Mouse (Mus musculus) liver, embryonic 14.5 days (tissue): ENCODE measurements around the gene Atad3a. TPM values are rescaled to one million over a fixed set of nuclear protein-coding genes. Genes with fewer than 3 reads are reported as not detected.
A peak's percentile ranks its signal among the peaks of the same experiment; 100 is the strongest.

Experiments used
- ATAC-seq: fragments of 200-750 bp; cut with Nextera tagmentation; 2 replicates; pipeline ENCODE4 v1.8.0; 2017; ENCODE audit warnings: moderate number of reproducible peaks, mild to moderate bottlenecking, moderate library complexity; ENCODE audit not compliant: insufficient read depth
- DNase-seq, 3 experiments: peaks; one replicate each; pipeline ENCODE4 v3.0.0-alpha.2; 2012 to 2013; ENCODE audit warnings: low read depth in 3 of 3, low spot score in 3 of 3
- H3K27ac ChIP-seq: fragments of 300-500 bp; sonication (generic); 2 replicates; pipeline ENCODE4 v1.5.1; 2014; ENCODE audit warnings: moderate library complexity, mild to moderate bottlenecking, control low read depth, inconsistent platforms
- H3K27me3 ChIP-seq: fragments of 300-500 bp; sonication (generic); 2 replicates; pipeline ENCODE4 v1.6.1; 2014; ENCODE audit warnings: mild to moderate bottlenecking, low read length, moderate library complexity; ENCODE audit not compliant: control insufficient read depth, insufficient read depth
- H3K36me3 ChIP-seq: fragments of 300-500 bp; sonication (generic); replicated peaks from 2 replicates; pipeline ENCODE4 v1.6.1; 2014; ENCODE audit warnings: low read depth; ENCODE audit not compliant: control insufficient read depth, insufficient read depth
- H3K4me1 ChIP-seq, 2 experiments: fragments of 200-500 bp in 1 of 2; fragments of 300-500 bp in 1 of 2; sonication (generic) in 1 of 2; replicated peaks; 2 replicates each; pipeline ENCODE4 v1.6.1; 2012 to 2014; ENCODE audit warnings: antibody characterized with exemption in 1 of 2, inconsistent platforms in 1 of 2, low read length in 1 of 2; ENCODE audit not compliant: control insufficient read depth in 2 of 2, insufficient read depth in 2 of 2
- H3K4me2 ChIP-seq: fragments of 300-500 bp; sonication (generic); 2 replicates; pipeline ENCODE4 v1.6.1; 2014; ENCODE audit warnings: low read depth, mild to moderate bottlenecking, control low read depth, moderate library complexity
- H3K4me3 ChIP-seq, 2 experiments: fragments of 200-500 bp in 1 of 2; fragments of 300-500 bp in 1 of 2; sonication (generic) in 1 of 2; 2 replicates each; pipeline ENCODE4 v1.5.1; 2012 to 2014; ENCODE audit warnings: low read depth in 2 of 2, low read length in 2 of 2, mild to moderate bottlenecking in 2 of 2, control low read depth in 1 of 2, inconsistent platforms in 1 of 2, moderate library complexity in 1 of 2; ENCODE audit not compliant: insufficient read depth in 1 of 2
- H3K9ac ChIP-seq: fragments of 300-500 bp; sonication (generic); replicated peaks from 2 replicates; pipeline ENCODE4 v1.6.1; 2014; ENCODE audit warnings: mild to moderate bottlenecking, control low read depth, moderate library complexity
- H3K9me3 ChIP-seq: fragments of 300-500 bp; sonication (generic); 2 replicates; pipeline ENCODE4 v1.6.1; 2016; ENCODE audit warnings: low read length, mixed read lengths; ENCODE audit not compliant: control insufficient read depth
- CTCF ChIP-seq: IDR thresholded peaks from 2 replicates; pipeline ENCODE4 v1.5.1; 2016; ENCODE audit warnings: antibody characterized with exemption, low read depth, control low read depth
- EP300 ChIP-seq: IDR thresholded peaks from 2 replicates; pipeline ENCODE4 v1.6.1; 2016; ENCODE audit warnings: antibody characterized with exemption, low read depth
- WGBS: fragments of 180-500 bp; shearing (Covaris S2); extraction: QIAGEN DNeasy Blood & Tissue Kit; methylation state at CpG from one replicate; pipeline ENCODE4 v1.1.7; 2014; ENCODE audit not compliant: insufficient replicate concordance; 5-methylcytosine and 5-hydroxymethylcytosine counted together
- polyA plus RNA-seq, 2 experiments: library from polyadenylated mRNA; depleted of rRNA in 1 of 2; stranded (reverse) in 1 of 2; unstranded in 1 of 2; fragments of >200 nt; fragmentation: Nextera tagmentation in 1 of 2; extraction: Ambion mirVana in 1 of 2; gene quantifications; 2 replicates each; pipeline versions ENCODE4 v1.2.1 to v1.2.3; 2012 to 2014

Gene Atad3a
- polyA plus RNA-seq, 2 experiments = 31.2 to 41.8 TPM

- H3K36me3 ChIP-seq = peaks cover 20% of the 10 kb centered on the region
- no peak for TF ChIP-seq EP300
- TF ChIP-seq CTCF = no peak
- 82% methylated on average over 37 of the region's 37 CpGs for WGBS
Observed at GRCm38 (mm10) chr4:155739741-155740636, 20.9 kb downstream of the Atad3a start.

DNA sequence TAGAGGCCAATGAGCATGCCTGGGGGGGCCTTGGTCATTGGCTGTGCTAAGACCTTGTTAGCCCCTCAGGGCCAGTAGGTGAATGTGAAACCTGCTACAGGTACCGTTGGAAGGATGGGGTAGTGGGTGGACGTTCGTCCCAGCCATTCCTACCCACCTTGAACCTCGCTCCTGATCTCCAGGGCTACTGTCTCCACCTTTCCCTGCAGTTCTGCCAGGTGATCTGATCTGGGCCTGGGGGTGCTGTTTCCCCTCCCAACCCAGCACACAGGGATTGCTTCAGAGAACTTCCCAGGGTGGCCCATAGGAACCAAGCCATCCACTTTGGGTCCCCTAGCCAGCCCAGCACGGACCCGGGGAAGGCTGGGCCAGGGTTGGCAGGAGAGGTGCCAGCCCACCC is 21.7 kb downstream of the Atad3a start:
- Histone ChIP-seq H3K36me3 (peaks cover 16% of the 10 kb centered on the region), H3K4me3 (no peak overlapping the region), H3K4me2 (no peak overlapping the region), H3K4me1 (peaks cover 1 to 3% of the 10 kb centered on the region in 2 experiments; a peak in 1 of 4 replicates), H3K27me3 (no peaks in the 10 kb centered on the region), H3K9me3 (no peaks in the 10 kb centered on the region), H3K9ac (no peak overlapping the region), H3K27ac (no peak overlapping the region)
- no peak for ATAC-seq
- DNase-seq = no peak
- no peak for TF ChIP-seq EP300
- TF ChIP-seq CTCF = no peak
- WGBS = 64% methylated on average over 6 of the region's 6 CpGs

More at GRCm38 (mm10) chr4:155739741-155740636, 20.9 kb downstream of the Atad3a start:
- Histone ChIP-seq H3K9ac (no peak overlapping the region), H3K4me2 (no peak overlapping the region), H3K4me1 (0 out of 4 replicates have a peak, but pooled peaks cover 0 to 3% of the 10 kb centered on the region in 2 experiments), H3K27me3 (no peaks in the 10 kb centered on the region), H3K9me3 (no peaks in the 10 kb centered on the region), H3K4me3 (no peak overlapping the region), H3K27ac (no peak overlapping the region)
- DNase-seq (no peak), ATAC-seq (no peak)

- peaks cover 3% of the 10 kb centered on the region in 2 experiments; a peak in 1 of 4 replicates for H3K4me1 ChIP-seq
- H3K27me3 ChIP-seq = no peaks in the 10 kb centered on the region
- DNase-seq (no peak), ATAC-seq (no peak)
- no peaks in the 10 kb centered on the region for H3K9me3 ChIP-seq
- no peak for TF ChIP-seq CTCF
- TF ChIP-seq EP300 = no peak
- H3K36me3 ChIP-seq = peaks cover 10% of the 10 kb centered on the region
- H3K4me2 ChIP-seq = no peak overlapping the region
- H3K27ac ChIP-seq = no peak overlapping the region
- no peak overlapping the region for H3K9ac ChIP-seq
- H3K4me3 ChIP-seq = no peak overlapping the region
- WGBS = 50% methylated on average over 8 of the region's 8 CpGs
Observed at GRCm38 (mm10) chr4:155738262-155738661, 22.6 kb downstream of the Atad3a start.

- peaks cover 3% of the 10 kb centered on the region in 2 experiments; a peak in 1 of 4 replicates for H3K4me1 ChIP-seq
- 82% methylated on average over 5 of the region's 5 CpGs for WGBS
- H3K9me3 ChIP-seq = no peaks in the 10 kb centered on the region
- H3K36me3 ChIP-seq = peaks cover 9% of the 10 kb centered on the region
- DNase-seq (no peak), ATAC-seq (no peak)
- TF ChIP-seq CTCF = no peak
- no peak for TF ChIP-seq EP300
- H3K9ac ChIP-seq = no peak overlapping the region
- H3K4me2 ChIP-seq = no peak overlapping the region
- H3K4me3 ChIP-seq = no peak overlapping the region
- no peaks in the 10 kb centered on the region for H3K27me3 ChIP-seq
- H3K27ac ChIP-seq = no peak overlapping the region
Observed at GRCm38 (mm10) chr4:155736421-155736820, 24.5 kb downstream of the Atad3a start.

GRCm38 (mm10) chr4:155735788-155736187 is 25.1 kb downstream of the Atad3a start:
- Histone ChIP-seq H3K27ac (no peak overlapping the region), H3K4me2 (peak overlapping the region; percentile 92), H3K4me3 (peak overlapping the region; percentile 74 to 89; a peak in 2 of 4 replicates), H3K9ac (no peak overlapping the region), H3K36me3 (peaks cover 5% of the 10 kb centered on the region), H3K9me3 (no peaks in the 10 kb centered on the region), H3K4me1 (peaks cover 3% of the 10 kb centered on the region in 2 experiments; a peak in 1 of 4 replicates), H3K27me3 (no peaks in the 10 kb centered on the region)
- TF ChIP-seq EP300 (no peak), CTCF (no peak)
- 70% methylated on average over 5 of the region's 5 CpGs for WGBS
- ATAC-seq (no peak), DNase-seq (no peak)
